Mouse (Mus musculus): ENCODE data around the gene Tmem210. TPM values are rescaled to one million over a fixed set of nuclear protein-coding genes. Genes with fewer than 3 reads are reported as not detected.
A peak's percentile ranks its signal among the peaks of the same experiment; 100 is the strongest.

Gene Tmem210
- total and polyA plus RNA-seq, 3 experiments, result not detected

GRCm38 (mm10) chr2:25240723-25241437 is 47.1 kb upstream of the Tmem210 start (continued):
- TF ChIP-seq SMC3 (IDR thresholded peaks at IDR 0.05; ENCODE audit: low read depth, low read length) (no peak), ZKSCAN1 (IDR thresholded peaks at IDR 0.05; ENCODE audit: borderline replicate concordance, low read depth, low read length) (no peak), UBTF (IDR thresholded peaks at IDR 0.05; ENCODE audit: low read depth, low read length) (no peak), HCFC1 (IDR thresholded peaks at IDR 0.05; ENCODE audit: low read depth, low read length) (no peak; the same call in 1 of the 2 replicates), ETS1 (conservative IDR thresholded peaks at IDR 0.05; ENCODE audit: low read depth, low read length) (no peak), EP300 (IDR thresholded peaks at IDR 0.05; ENCODE audit: low read length) (no peak), NRF1 (IDR thresholded peaks at IDR 0.05; ENCODE audit: low read depth, low read length) (peak; percentile 84), MXI1 (IDR thresholded peaks at IDR 0.05; ENCODE audit: low read depth, low read length) (no peak; the same call in 1 of the 2 replicates)

GRCm38 (mm10) chr2:25241438-25241775 is 46.5 kb upstream of the Tmem210 start:
- H3K4me1 ChIP-seq (ENCODE audit: control insufficient read depth in 1 of 2, insufficient read depth in 2 of 2), result peaks cover 8 to 16% of the 10 kb centered on the region in 2 experiments
- H3K27me3 ChIP-seq (replicated peaks), result peaks cover 45% of the 10 kb centered on the region
- DNase-seq (ENCODE audit: extremely low read depth), result no peak
- no peaks in the 10 kb centered on the region for H3K9me3 ChIP-seq (replicated peaks; ENCODE audit: low read length)
- peak overlapping the region in 2 of 3 experiments; percentile 44 to 49 for H3K4me3 ChIP-seq (replicated peaks in 1 of 3; ENCODE audit: low read depth in 2 of 3, low read length in 2 of 3, poor library complexity in 1 of 3)
- TF ChIP-seq IRF4 (IDR thresholded peaks at IDR 0.05; ENCODE audit: low read depth, low read length) (no peak), CHD1 (IDR thresholded peaks at IDR 0.05; ENCODE audit: low read depth, low read length) (no peak), TBP (conservative IDR thresholded peaks at IDR 0.05; ENCODE audit: low read depth, low read length) (no peak), CTCF (conservative IDR thresholded peaks at IDR 0.05 in 1 of 2, IDR thresholded peaks at IDR 0.05 in 1 of 2; ENCODE audit: low read depth in 2 of 2, low read length in 2 of 2) (no peak), BHLHE40 (IDR thresholded peaks at IDR 0.05; ENCODE audit: low read depth, low read length) (no peak), USF1 (IDR thresholded peaks at IDR 0.05; ENCODE audit: low read depth, low read length) (no peak), E2F4 (IDR thresholded peaks at IDR 0.05; ENCODE audit: insufficient replicate concordance, low read depth, low read length) (no peak), MYC (IDR thresholded peaks at IDR 0.05; ENCODE audit: low read depth, low read length) (no peak), MAZ (IDR thresholded peaks at IDR 0.05; ENCODE audit: low read depth, low read length) (no peak), MXI1 (IDR thresholded peaks at IDR 0.05; ENCODE audit: low read depth, low read length) (no peak), MEF2A (IDR thresholded peaks at IDR 0.05; ENCODE audit: borderline replicate concordance, low read depth, low read length) (no peak), JUND (conservative IDR thresholded peaks at IDR 0.05; ENCODE audit: low read depth, low read length) (no peak), POLR2A (IDR thresholded peaks at IDR 0.05; ENCODE audit: low read depth, low read length) (no peak), UBTF (IDR thresholded peaks at IDR 0.05; ENCODE audit: low read depth, low read length) (no peak), ZKSCAN1 (IDR thresholded peaks at IDR 0.05; ENCODE audit: borderline replicate concordance, low read depth, low read length) (no peak), JUN (IDR thresholded peaks at IDR 0.05; ENCODE audit: insufficient read depth, low read depth, low read length) (no peak)
- H3K9ac ChIP-seq (ENCODE audit: insufficient read depth, low read depth), result no peak overlapping the region
- dilution Hi-C loops (cut with MboI; ENCODE audit: extremely low pct_ligation_motif_present, extremely low pct_unique_long_range_greater_than_20kb, low sequenced_read_pairs) (no loop called here), in situ Hi-C loops (cut with MboI; ENCODE audit: low pct_ligation_motif_present, low pct_unique_long_range_greater_than_20kb, low sequenced_read_pairs) (no loop called here)
- H3K4me2 ChIP-seq (ENCODE audit: insufficient read depth, low read depth, poor library complexity, severe bottlenecking), result peak overlapping the region; percentile 89
- H3K27ac ChIP-seq (ENCODE audit: insufficient read depth, low read depth), result no peak overlapping the region
- peaks cover 16 to 30% of the 10 kb centered on the region in 2 experiments for H3K36me3 ChIP-seq (replicated peaks in 1 of 2; ENCODE audit: control insufficient read depth in 1 of 2, insufficient read depth in 1 of 2, low read length in 1 of 2)
- H3K79me2 ChIP-seq (replicated peaks; ENCODE audit: control insufficient read depth, extremely low read depth, insufficient read depth, poor library complexity, severe bottlenecking), result no peaks in the 10 kb centered on the region
